Mouse (Mus musculus) forebrain, postnatal 0 days (tissue): Measurements from ENCODE around the gene Sult5a1. TPM values are rescaled to one million over a fixed set of nuclear protein-coding genes. Genes with fewer than 3 reads are reported as not detected.
"Not testable (repeated sequence)": the region's sequence is repeated elsewhere in the genome, so short reads cannot be mapped to it uniquely, and the experiment has no call there.

ENCODE experiments used
- ATAC-seq: fragments of 200-750 bp; cut with Nextera tagmentation; 2 replicates; pipeline ENCODE4 v1.8.0; 2017; ENCODE audit warnings: mild to moderate bottlenecking, moderate library complexity
- DNase-seq: peaks from one replicate; pipeline ENCODE4 v3.0.0-alpha.2; 2015
- H3K27ac ChIP-seq: fragments of 300-500 bp; sonication (generic); 2 replicates; pipeline ENCODE4 v1.5.1; 2014; ENCODE audit warnings: low read depth, mild to moderate bottlenecking, antibody characterized with exemption, low read length, moderate library complexity, mixed read lengths
- H3K27me3 ChIP-seq: fragments of 300-500 bp; sonication (generic); 2 replicates; pipeline ENCODE4 v1.6.1; 2014; ENCODE audit warnings: mild to moderate bottlenecking, low read length, mixed read lengths; ENCODE audit not compliant: insufficient read depth
- H3K36me3 ChIP-seq: fragments of 300-500 bp; sonication (generic); 2 replicates; pipeline ENCODE4 v1.6.1; 2014; ENCODE audit warnings: mild to moderate bottlenecking, moderate library complexity; ENCODE audit not compliant: insufficient read depth
- H3K4me1 ChIP-seq: fragments of 300-500 bp; sonication (generic); 2 replicates; pipeline ENCODE4 v1.6.1; 2014; ENCODE audit warnings: antibody characterized with exemption; ENCODE audit not compliant: insufficient read depth
- H3K4me2 ChIP-seq: fragments of 300-500 bp; sonication (generic); 2 replicates; pipeline ENCODE4 v1.6.1; 2014; ENCODE audit warnings: low read depth, mild to moderate bottlenecking, moderate library complexity
- H3K4me3 ChIP-seq: fragments of 300-500 bp; sonication (generic); 2 replicates; pipeline ENCODE4 v1.5.1; 2014; ENCODE audit warnings: low read depth, low read length, mixed read lengths
- H3K9ac ChIP-seq: fragments of 300-500 bp; sonication (generic); 2 replicates; pipeline ENCODE4 v1.6.1; 2014; ENCODE audit warnings: mild to moderate bottlenecking
- H3K9me3 ChIP-seq: fragments of 300-500 bp; sonication (generic); 2 replicates; pipeline ENCODE4 v1.6.1; 2016; ENCODE audit warnings: low read length
- CTCF ChIP-seq: sonication (generic); IDR thresholded peaks from 2 replicates; pipeline ENCODE4 v1.5.1; 2016; ENCODE audit warnings: antibody characterized with exemption, control low read depth, low read depth
- WGBS: fragments of 180-500 bp; shearing (Covaris S2); extraction: QIAGEN DNeasy Blood & Tissue Kit; methylation state at CpG from one replicate; pipeline ENCODE4 v1.1.7; 2014; 5-methylcytosine and 5-hydroxymethylcytosine counted together
- polyA plus RNA-seq: library from polyadenylated mRNA; unstranded; fragments of >200 nt; fragmentation: Nextera tagmentation; extraction: Ambion mirVana; gene quantifications from 2 replicates; pipeline ENCODE4 v1.2.1, GENCODE M21; 2015
- total RNA-seq: library from RNA; depleted of rRNA; stranded (reverse); fragments of >200 nt; gene quantifications from 2 replicates; pipeline ENCODE4 v1.2.3, GENCODE M21; 2014; rRNA removed

Gene Sult5a1
- total RNA-seq (0.71 and 5.0 TPM in 2 replicates), polyA plus RNA-seq (0.89 and 0.96 TPM in 2 replicates)

- ATAC-seq (no peak), DNase-seq (no peak)
- Histone ChIP-seq H3K9ac (no peak within 1 kb of the TSS), H3K4me1 (no peaks in the 10 kb centered on the region), H3K36me3 (no peaks in the 10 kb centered on the region), H3K4me2 (no peak within 1 kb of the TSS), H3K27me3 (no peaks in the 10 kb centered on the region), H3K4me3 (no peak within 1 kb of the TSS), H3K27ac (no peak within 1 kb of the TSS), H3K9me3 (no peaks in the 10 kb centered on the region)
- WGBS, result 34% methylated on average over 13 of the region's 13 CpGs
- TF ChIP-seq CTCF, result no peak
Observed at GRCm38 (mm10) chr8:123157888-123158465, at the start of gene Sult5a1. Sult5a1 (minus strand) TSS chr8:123158315.

DNA sequence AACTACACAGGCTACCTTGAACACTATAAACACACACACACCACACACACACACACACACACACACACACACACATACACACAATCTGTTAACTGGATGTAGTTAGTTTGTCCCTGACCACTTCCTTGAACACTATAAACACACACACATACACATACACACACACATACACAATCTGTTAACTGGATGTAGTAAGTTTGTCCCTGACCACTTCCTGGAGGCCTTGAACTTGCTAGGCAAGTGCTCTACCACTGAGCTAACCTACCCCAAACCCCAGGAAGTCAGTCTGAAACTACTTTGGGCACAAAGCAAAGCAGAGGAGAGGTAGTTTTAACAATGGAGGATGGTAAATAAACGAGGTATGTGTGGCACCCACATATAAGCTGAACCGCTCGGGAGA is 45.5 kb upstream of the Sult5a1 start:
- WGBS, result 82% methylated on average over 3 of the region's 3 CpGs
- no peaks in the 10 kb centered on the region for H3K27me3 ChIP-seq
- ATAC-seq (no peak), DNase-seq (no peak)
- no peaks in the 10 kb centered on the region for H3K9me3 ChIP-seq
- no peak overlapping the region for H3K4me3 ChIP-seq
- H3K4me2 ChIP-seq, result no peak overlapping the region
- H3K4me1 ChIP-seq, result no peaks in the 10 kb centered on the region
- no peak overlapping the region for H3K27ac ChIP-seq
- H3K36me3 ChIP-seq, result peaks cover 33% of the 10 kb centered on the region
- no peak overlapping the region for H3K9ac ChIP-seq
- no peak for TF ChIP-seq CTCF

- H3K27ac ChIP-seq, result no peak overlapping the region
- 22% methylated on average over 5 of the region's 5 CpGs for WGBS
- DNase-seq, result peak; percentile 92
- no peak overlapping the region for H3K4me3 ChIP-seq
- H3K36me3 ChIP-seq, result peaks cover 21% of the 10 kb centered on the region
- H3K9me3 ChIP-seq, result no peaks in the 10 kb centered on the region
- TF ChIP-seq CTCF, result peak; percentile 98
- no peaks in the 10 kb centered on the region for H3K27me3 ChIP-seq
- no peak overlapping the region for H3K4me2 ChIP-seq
- H3K4me1 ChIP-seq, result no peaks in the 10 kb centered on the region
- ATAC-seq, result peak; percentile 69
- no peak overlapping the region for H3K9ac ChIP-seq
Observed at GRCm38 (mm10) chr8:123202288-123202687, 44.2 kb upstream of the Sult5a1 start.

DNA sequence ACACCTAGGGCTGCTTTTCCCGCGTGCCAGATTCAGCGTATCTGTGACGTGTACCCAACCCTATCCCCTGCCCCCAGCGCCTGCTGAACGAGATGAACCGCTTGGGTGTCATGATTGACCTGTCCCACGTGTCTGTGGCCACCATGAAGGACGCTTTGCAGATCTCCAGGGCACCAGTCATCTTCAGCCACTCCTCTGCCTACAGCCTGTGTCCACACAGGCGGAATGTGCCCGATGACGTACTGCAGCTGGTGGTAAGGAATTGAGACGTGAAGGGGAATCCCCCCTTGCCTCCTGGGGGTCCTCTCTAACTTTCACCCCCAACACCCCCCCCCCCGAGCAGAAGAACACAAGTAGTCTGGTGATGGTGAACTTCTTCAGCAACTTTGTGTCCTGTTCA is 41.7 kb upstream of the Sult5a1 start:
- Histone ChIP-seq H3K27ac (no peak overlapping the region), H3K9ac (no peak overlapping the region), H3K4me2 (no peak overlapping the region), H3K36me3 (0 out of 2 replicates have a peak, but pooled peaks cover 1% of the 10 kb centered on the region), H3K9me3 (no peaks in the 10 kb centered on the region), H3K27me3 (no peaks in the 10 kb centered on the region), H3K4me1 (no peaks in the 10 kb centered on the region), H3K4me3 (no peak overlapping the region)
- DNase-seq (no peak), ATAC-seq (no peak)
- 72% methylated on average over 14 of the region's 14 CpGs for WGBS
- no peak for TF ChIP-seq CTCF

GRCm38 (mm10) chr8:123197016-123197415 is 38.9 kb upstream of the Sult5a1 start:
- H3K9ac ChIP-seq, H3K27ac ChIP-seq, H3K4me2 ChIP-seq, ATAC-seq, H3K4me1 ChIP-seq, H3K36me3 ChIP-seq, H3K4me3 ChIP-seq, DNase-seq, H3K27me3 ChIP-seq, H3K9me3 ChIP-seq: not testable (repeated sequence)
- WGBS, result 80% methylated on average over 5 of the region's 5 CpGs

GRCm38 (mm10) chr8:123193771-123194170 is 35.7 kb upstream of the Sult5a1 start:
- Histone ChIP-seq H3K36me3 (no peaks in the 10 kb centered on the region), H3K9me3 (no peaks in the 10 kb centered on the region), H3K4me1 (no peaks in the 10 kb centered on the region), H3K4me3 (no peak overlapping the region), H3K27me3 (no peaks in the 10 kb centered on the region), H3K27ac (no peak overlapping the region), H3K9ac (no peak overlapping the region), H3K4me2 (no peak overlapping the region)
- no peak for DNase-seq
- 90% methylated on average over 9 of the region's 9 CpGs for WGBS
- no peak for TF ChIP-seq CTCF
- no peak for ATAC-seq

- Histone ChIP-seq H3K4me2 (no peak overlapping the region), H3K36me3 (no peaks in the 10 kb centered on the region), H3K9ac (no peak overlapping the region), H3K4me1 (no peaks in the 10 kb centered on the region), H3K4me3 (no peak overlapping the region), H3K27me3 (no peaks in the 10 kb centered on the region), H3K9me3 (no peaks in the 10 kb centered on the region), H3K27ac (no peak overlapping the region)
- DNase-seq, result no peak
- no peak for ATAC-seq
- no peak for TF ChIP-seq CTCF
- 65% methylated on average over 7 of the region's 8 CpGs for WGBS
Observed at GRCm38 (mm10) chr8:123191908-123192307, 33.8 kb upstream of the Sult5a1 start.
